Mouse (Mus musculus): ENCODE measurements around the gene B4galt4.

DNA sequence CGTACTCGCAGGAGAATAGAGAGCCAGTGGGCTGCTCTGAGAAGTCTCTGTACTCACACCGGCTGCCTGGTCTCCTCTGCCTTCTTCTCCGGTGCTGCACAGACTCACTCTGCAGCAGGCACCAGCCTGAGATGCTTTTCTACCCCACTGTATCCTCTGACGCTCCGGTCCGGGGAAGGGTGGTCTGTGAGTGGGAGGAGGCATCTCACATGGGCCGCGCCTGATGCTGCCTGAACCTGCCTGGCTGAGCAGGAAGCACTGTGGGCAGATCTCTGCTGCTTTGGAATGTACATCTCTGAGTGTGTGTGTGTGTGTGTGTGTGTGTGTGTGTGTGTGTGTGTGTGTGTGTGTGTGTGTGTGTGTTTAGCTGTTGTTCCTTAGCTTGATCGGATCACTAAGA lies 58.0 kb downstream of the B4galt4 start, which contains the start of gene Upk1b:
- TF ChIP-seq CTCF (IDR thresholded peaks at IDR 0.05; ENCODE audit: borderline replicate concordance, insufficient read depth, low read depth, low read length) = no peak
- TF ChIP-seq POLR2A (IDR thresholded peaks at IDR 0.05; ENCODE audit: borderline replicate concordance, insufficient read depth, low read length) = no peak

All from cerebellum, adult 2 months (tissue).